Mouse (Mus musculus) brain, embryonic 14.5 days (tissue): ENCODE results near the gene Pold4. TPM values are rescaled to one million over a fixed set of nuclear protein-coding genes. Genes with fewer than 3 reads are reported as not detected.
"Not testable (repeated sequence)": the region's sequence is repeated elsewhere in the genome, so short reads cannot be mapped to it uniquely, and the experiment has no call there.

ENCODE experiments used
- DNase-seq: peaks from one replicate; pipeline ENCODE4 v3.0.0-alpha.2; 2011; ENCODE audit warnings: low read depth
- CTCF ChIP-seq: fragments of 200-500 bp; IDR thresholded peaks from 2 replicates; pipeline ENCODE4 v1.5.1; 2012; ENCODE audit warnings: inconsistent platforms, mild to moderate bottlenecking, moderate library complexity, borderline replicate concordance; ENCODE audit not compliant: insufficient read depth, insufficient read length; ENCODE audit errors: extremely low read depth
- POLR2A ChIP-seq: fragments of 200-500 bp; IDR thresholded peaks from 2 replicates; pipeline ENCODE4 v1.6.1; 2012; ENCODE audit warnings: mild to moderate bottlenecking, inconsistent platforms, borderline replicate concordance; ENCODE audit not compliant: poor library complexity, insufficient read depth, insufficient read length, severe bottlenecking; ENCODE audit errors: extremely low read depth
- polyA plus RNA-seq: library from polyadenylated mRNA; depleted of rRNA; stranded (reverse); fragments of >200 nt; gene quantifications from 2 replicates; pipeline ENCODE4 v1.2.3, GENCODE M21; 2012

Pold4 gene
- polyA plus RNA-seq, 1 experiment = 23.6 TPM

- no peak for TF ChIP-seq POLR2A
- TF ChIP-seq CTCF = no peak
- no peak for DNase-seq
Observed at GRCm38 (mm10) chr19:4234548-4234947, 2.8 kb downstream of the Pold4 start.

GRCm38 (mm10) chr19:4240247-4240668 is 8.6 kb downstream of the Pold4 start:
- no peak for DNase-seq
- TF ChIP-seq CTCF = no peak
- TF ChIP-seq POLR2A = no peak

GRCm38 (mm10) chr19:4242416-4242815 is 10.7 kb downstream of the Pold4 start:
- DNase-seq = no peak
- TF ChIP-seq POLR2A = no peak
- no peak for TF ChIP-seq CTCF

GRCm38 (mm10) chr19:4244775-4245174 is 13.1 kb downstream of the Pold4 start:
- TF ChIP-seq CTCF = no peak
- TF ChIP-seq POLR2A = no peak
- no peak for DNase-seq

GRCm38 (mm10) chr19:4247010-4247409 is 15.3 kb downstream of the Pold4 start:
- no peak for DNase-seq
- TF ChIP-seq CTCF (no peak; the same call in 1 of the 2 replicates), POLR2A (no peak)

- DNase-seq = not testable (repeated sequence)
Observed at GRCm38 (mm10) chr19:4248683-4249082, 17.0 kb downstream of the Pold4 start.

- TF ChIP-seq CTCF = no peak
- TF ChIP-seq POLR2A = no peak
- no peak for DNase-seq
Observed at GRCm38 (mm10) chr19:4254230-4254629, 22.5 kb downstream of the Pold4 start.

- DNase-seq = no peak
- no peak for TF ChIP-seq POLR2A
- TF ChIP-seq CTCF = no peak; the same call in 1 of the 2 replicates
Observed at GRCm38 (mm10) chr19:4255583-4256162, 24.0 kb downstream of the Pold4 start.

- TF ChIP-seq CTCF (peak; percentile 94), POLR2A (peak; percentile 10; the same call in 1 of the 2 replicates)
- DNase-seq = peak; percentile 97
Observed at GRCm38 (mm10) chr19:4257216-4257896, 25.7 kb downstream of the Pold4 start.

- no peak for DNase-seq
- TF ChIP-seq POLR2A = no peak
- TF ChIP-seq CTCF = no peak
Observed at GRCm38 (mm10) chr19:4257897-4258252, 26.2 kb downstream of the Pold4 start.

GRCm38 (mm10) chr19:4261038-4261698 is 29.5 kb downstream of the Pold4 start:
- peak; percentile 14 for DNase-seq
- TF ChIP-seq POLR2A (no peak), CTCF (peak; percentile 26; the same call in 1 of the 2 replicates)

- no peak for DNase-seq
- TF ChIP-seq CTCF (no peak), POLR2A (no peak)
Observed at GRCm38 (mm10) chr19:4262756-4263155, 31.1 kb downstream of the Pold4 start.
